Mouse (Mus musculus): ENCODE data around the gene Rad54l.

Rad54l gene

GRCm38 (mm10) chr4:116123602-116124519, at the start of gene Rad54l, which contains the start of gene Pomgnt1:
Gene Rad54l, minus strand, starts transcription at chr4:116123690.
Gene Pomgnt1, plus strand, starts transcription at chr4:116123840.
- DNase-seq (ENCODE audit: low read depth, low spot score) = peak; percentile 96

GRCm38 (mm10) chr4:116173072-116173471, 49.6 kb upstream of the Rad54l start, which contains the start of the genes 1700042G07Rik and Gm49337:
Gene 1700042G07Rik, plus strand, starts transcription at chr4:116173372.
Gene Gm49337, plus strand, starts transcription at chr4:116173384.
- no peak for DNase-seq (ENCODE audit: low read depth, low spot score)

GRCm38 (mm10) chr4:116169353-116169672, 45.8 kb upstream of the Rad54l start:
- DNase-seq (ENCODE audit: low read depth, low spot score) = no peak

- peak; percentile 72 for DNase-seq (ENCODE audit: low read depth, low spot score)
Observed at GRCm38 (mm10) chr4:116168617-116169352, 45.3 kb upstream of the Rad54l start.

- DNase-seq (ENCODE audit: low read depth, low spot score) = no peak
Observed at GRCm38 (mm10) chr4:116167404-116167803, 43.9 kb upstream of the Rad54l start, which contains the start of gene Tspan1. Gene Tspan1, minus strand, starts transcription at chr4:116167601.

GRCm38 (mm10) chr4:116165708-116166407, 42.4 kb upstream of the Rad54l start:
- DNase-seq (ENCODE audit: low read depth, low spot score) = no peak

GRCm38 (mm10) chr4:116164759-116165554, 41.5 kb upstream of the Rad54l start:
- no peak for DNase-seq (ENCODE audit: low read depth, low spot score)

- DNase-seq (ENCODE audit: low read depth, low spot score) = no peak
Observed at GRCm38 (mm10) chr4:116162142-116162541, 38.7 kb upstream of the Rad54l start.

- no peak for DNase-seq (ENCODE audit: low read depth, low spot score)
Observed at GRCm38 (mm10) chr4:116160769-116161168, 37.3 kb upstream of the Rad54l start.

- no peak for DNase-seq (ENCODE audit: low read depth, low spot score)
Observed at GRCm38 (mm10) chr4:116159912-116160311, 36.4 kb upstream of the Rad54l start.

- DNase-seq (ENCODE audit: low read depth, low spot score) = no peak
Observed at GRCm38 (mm10) chr4:116157882-116158281, 34.4 kb upstream of the Rad54l start.

GRCm38 (mm10) chr4:116152702-116153101, 29.2 kb upstream of the Rad54l start:
- DNase-seq (ENCODE audit: low read depth, low spot score) = no peak

- DNase-seq (ENCODE audit: low read depth, low spot score) = no peak
Observed at GRCm38 (mm10) chr4:116151238-116151637, 27.7 kb upstream of the Rad54l start, which contains the start of gene Lurap1. Gene Lurap1, minus strand, starts transcription at chr4:116151338.

- no peak for DNase-seq (ENCODE audit: low read depth, low spot score)
Observed at GRCm38 (mm10) chr4:116150862-116151221, 27.4 kb upstream of the Rad54l start.

GRCm38 (mm10) chr4:116150156-116150861, 26.8 kb upstream of the Rad54l start:
- DNase-seq (ENCODE audit: low read depth, low spot score) = peak; percentile 48

- DNase-seq (ENCODE audit: low read depth, low spot score) = no peak
Observed at GRCm38 (mm10) chr4:116149812-116150155, 26.3 kb upstream of the Rad54l start.

GRCm38 (mm10) chr4:116143891-116144717, 20.6 kb upstream of the Rad54l start:
- peak; percentile 52 for DNase-seq (ENCODE audit: low read depth, low spot score)

GRCm38 (mm10) chr4:116143317-116143811, 19.9 kb upstream of the Rad54l start:
- no peak for DNase-seq (ENCODE audit: low read depth, low spot score)

- no peak for DNase-seq (ENCODE audit: low read depth, low spot score)
Observed at GRCm38 (mm10) chr4:116142269-116142668, 18.8 kb upstream of the Rad54l start.

Measured in mesoderm, embryonic 11.5 days (tissue).